ENCODE assay signal across 25 mouse cellular contexts in genomic region chr3:38653928-38654327, GRCm38 (mm10).
DNase-seq lines count a peak whose midpoint lies in the region; ATAC-seq and TF ChIP-seq lines count a peak whose summit lies in the region.
"Had no signal": no experiment of that assay in that cellular context is flagged by ENCODE, and none has a peak within 500 bp of the region (broad histone marks: within the 10 kb centered on the region; RNA-seq: fewer than 3 reads in every experiment).

No protein-coding gene starts in this region.

- no peak for TF ChIP-seq CTCF in kidney, adult 2 months (conservative IDR thresholded peaks at IDR 0.05; ENCODE audit: insufficient read depth, insufficient read length, low read depth, low read length)

- no peaks in the 10 kb centered on the region for H3K9me3 ChIP-seq in midbrain, embryonic 10.5 days (replicated peaks)
- H3K9me3 ChIP-seq in midbrain, embryonic 16.5 days (replicated peaks; ENCODE audit: control insufficient read depth, low read length, poor library complexity, severe bottlenecking), result no peaks in the 10 kb centered on the region
- H3K9me3 ChIP-seq in forebrain, embryonic 16.5 days (ENCODE audit: control insufficient read depth, low read length), result no peaks in the 10 kb centered on the region
- H3K9me3 ChIP-seq in hindbrain, embryonic 14.5 days (ENCODE audit: control insufficient read depth, low read length), result no peaks in the 10 kb centered on the region
- H3K9me3 ChIP-seq in neural tube, embryonic 13.5 days, result no peaks in the 10 kb centered on the region
- H3K9me3 ChIP-seq: embryonic facial prominence, embryonic 13.5 days; heart, embryonic 12.5 days; midbrain, embryonic 12.5 days had no signal

- WGBS in midbrain, embryonic 10.5 days, result 75% methylated on average over 4 of the region's 4 CpGs
- WGBS in midbrain, embryonic 16.5 days, result 57% methylated on average over 4 of the region's 4 CpGs
- WGBS in forebrain, embryonic 16.5 days, result 42% methylated on average over 4 of the region's 4 CpGs
- WGBS in hindbrain, embryonic 14.5 days, result 49% methylated on average over 4 of the region's 4 CpGs
- 33% methylated on average over 4 of the region's 4 CpGs for WGBS in neural tube, embryonic 13.5 days
- 76% methylated on average over 4 of the region's 4 CpGs for WGBS in kidney, adult 2 months

- 0 out of 2 replicates have a peak overlapping the region, but pooled peaks have one; percentile 17 for H3K27ac ChIP-seq in midbrain, embryonic 10.5 days (replicated peaks)
- no peak overlapping the region for H3K27ac ChIP-seq in midbrain, embryonic 16.5 days (ENCODE audit: low read length)
- H3K27ac ChIP-seq in forebrain, embryonic 16.5 days (ENCODE audit: low read length), result no peak overlapping the region
- H3K27ac ChIP-seq in hindbrain, embryonic 14.5 days, result peak overlapping the region; percentile 24
- H3K27ac ChIP-seq in neural tube, embryonic 13.5 days (replicated peaks), result peak overlapping the region; percentile 83
- no peak overlapping the region for H3K27ac ChIP-seq in kidney, adult 2 months (ENCODE audit: insufficient read depth, low read depth, low read length)
- H3K27ac ChIP-seq: embryonic facial prominence, embryonic 13.5 days; gastrocnemius, adult 2 months; kidney, postnatal 0 days; macrophage; midbrain, embryonic 12.5 days had no signal

- no peak for ATAC-seq in midbrain, embryonic 16.5 days
- peak; percentile 54 for ATAC-seq in forebrain, embryonic 16.5 days
- no peak for ATAC-seq in hindbrain, embryonic 14.5 days (ENCODE audit: low FRiP score)
- no peak for ATAC-seq in neural tube, embryonic 13.5 days (ENCODE audit: low read depth)
- no peak for ATAC-seq in inflammation-experienced regulatory T-cells, adult 6 months
- ATAC-seq: activated CD4-positive, CD25-positive, alpha-beta regulatory T cell, adult 4 months; liver, postnatal 0 days; lung, postnatal 0 days had no signal

- H3K4me1 ChIP-seq in midbrain, embryonic 10.5 days, result peaks cover 9% of the 10 kb centered on the region
- H3K4me1 ChIP-seq in midbrain, embryonic 16.5 days (ENCODE audit: control insufficient read depth, insufficient read depth, low read length), result peaks cover 7% of the 10 kb centered on the region
- peaks cover 12% of the 10 kb centered on the region; the same call in 1 of the 2 replicates for H3K4me1 ChIP-seq in forebrain, embryonic 16.5 days (replicated peaks; ENCODE audit: control insufficient read depth, insufficient read depth, low read length)
- H3K4me1 ChIP-seq in hindbrain, embryonic 14.5 days (replicated peaks; ENCODE audit: control insufficient read depth, insufficient read depth, low read length), result 0 out of 2 replicates have a peak, but pooled peaks cover 9% of the 10 kb centered on the region
- peaks cover 15% of the 10 kb centered on the region for H3K4me1 ChIP-seq in neural tube, embryonic 13.5 days (replicated peaks)
- no peaks in the 10 kb centered on the region for H3K4me1 ChIP-seq in kidney, adult 2 months (ENCODE audit: control insufficient read depth, insufficient read depth, low read length)
- H3K4me1 ChIP-seq: heart, embryonic 12.5 days had no signal

- no peaks in the 10 kb centered on the region for H3K36me3 ChIP-seq in midbrain, embryonic 10.5 days
- H3K36me3 ChIP-seq in midbrain, embryonic 16.5 days (ENCODE audit: control insufficient read depth, insufficient read depth, low read length), result no peaks in the 10 kb centered on the region
- no peaks in the 10 kb centered on the region for H3K36me3 ChIP-seq in forebrain, embryonic 16.5 days (ENCODE audit: control insufficient read depth, insufficient read depth)
- H3K36me3 ChIP-seq in hindbrain, embryonic 14.5 days (replicated peaks; ENCODE audit: control insufficient read depth, insufficient read depth), result no peaks in the 10 kb centered on the region
- no peaks in the 10 kb centered on the region for H3K36me3 ChIP-seq in neural tube, embryonic 13.5 days
- H3K36me3 ChIP-seq in kidney, adult 2 months (ENCODE audit: control insufficient read depth, insufficient read depth, low read length), result no peaks in the 10 kb centered on the region
- H3K36me3 ChIP-seq: embryonic facial prominence, embryonic 13.5 days; heart, embryonic 12.5 days; midbrain, embryonic 12.5 days had no signal

- no peak for DNase-seq in midbrain, embryonic 10.5 days (ENCODE audit: low spot score)
- no peak for DNase-seq in hindbrain, embryonic 14.5 days (ENCODE audit: low spot score)
- DNase-seq in retina, embryonic 14.5 days (ENCODE audit: low spot score), result no peak
- no peak for DNase-seq in kidney, adult 2 months
- DNase-seq: adrenal gland, adult 8-10 months; cerebellum, adult 2 months; cerebellum, postnatal 25 days; gastrocnemius, adult 2 months; heart, postnatal 10 days; kidney, adult 11 months; liver, postnatal 0 days; thymus, postnatal 25 days had no signal

- TF ChIP-seq POLR2A in kidney, adult 2 months (IDR thresholded peaks at IDR 0.05; ENCODE audit: low read depth, low read length), result no peak

- H3K27me3 ChIP-seq in midbrain, embryonic 10.5 days (ENCODE audit: low read depth, poor library complexity, severe bottlenecking), result no peaks in the 10 kb centered on the region
- no peaks in the 10 kb centered on the region for H3K27me3 ChIP-seq in midbrain, embryonic 16.5 days (ENCODE audit: control insufficient read depth, insufficient read depth, low read depth, low read length)
- H3K27me3 ChIP-seq in forebrain, embryonic 16.5 days (replicated peaks; ENCODE audit: control insufficient read depth, insufficient read depth, low read length), result no peaks in the 10 kb centered on the region
- no peaks in the 10 kb centered on the region for H3K27me3 ChIP-seq in hindbrain, embryonic 14.5 days (ENCODE audit: control insufficient read depth, insufficient read depth, low read length)
- H3K27me3 ChIP-seq in neural tube, embryonic 13.5 days, result no peaks in the 10 kb centered on the region
- no peaks in the 10 kb centered on the region for H3K27me3 ChIP-seq in kidney, adult 2 months (replicated peaks; ENCODE audit: control insufficient read depth, insufficient read depth, low read length)
- H3K27me3 ChIP-seq: embryonic facial prominence, embryonic 13.5 days; heart, embryonic 12.5 days; midbrain, embryonic 12.5 days had no signal

- no peak overlapping the region for H3K4me3 ChIP-seq in midbrain, embryonic 10.5 days
- H3K4me3 ChIP-seq in midbrain, embryonic 16.5 days (ENCODE audit: low read depth, low read length), result no peak overlapping the region
- no peak overlapping the region for H3K4me3 ChIP-seq in forebrain, embryonic 16.5 days (replicated peaks; ENCODE audit: low read length)
- H3K4me3 ChIP-seq in hindbrain, embryonic 14.5 days (replicated peaks; ENCODE audit: low read length), result no peak overlapping the region
- H3K4me3 ChIP-seq in neural tube, embryonic 13.5 days, result no peak overlapping the region
- H3K4me3 ChIP-seq in kidney, adult 2 months (ENCODE audit: insufficient read depth, low read depth, low read length), result no peak overlapping the region
- H3K4me3 ChIP-seq: embryonic facial prominence, embryonic 13.5 days; erythroblast, embryonic 14.5 days; gastrocnemius, adult 2 months; heart, embryonic 12.5 days; midbrain, embryonic 12.5 days had no signal

- H3K4me2 ChIP-seq in midbrain, embryonic 16.5 days (ENCODE audit: low read length), result no peak overlapping the region
- no peak overlapping the region for H3K4me2 ChIP-seq in forebrain, embryonic 16.5 days (ENCODE audit: low read length)
- H3K4me2 ChIP-seq in hindbrain, embryonic 14.5 days (replicated peaks), result no peak overlapping the region
- H3K4me2 ChIP-seq in neural tube, embryonic 13.5 days, result no peak overlapping the region
- H3K4me2 ChIP-seq: embryonic facial prominence, embryonic 13.5 days; heart, embryonic 12.5 days; liver, embryonic 11.5 days; midbrain, embryonic 12.5 days had no signal

- no peak overlapping the region for H3K9ac ChIP-seq in midbrain, embryonic 16.5 days (ENCODE audit: low read depth, low read length)
- no peak overlapping the region for H3K9ac ChIP-seq in forebrain, embryonic 16.5 days (replicated peaks; ENCODE audit: low read depth, low read length)
- H3K9ac ChIP-seq in hindbrain, embryonic 14.5 days, result no peak overlapping the region
- no peak overlapping the region for H3K9ac ChIP-seq in neural tube, embryonic 13.5 days
- H3K9ac ChIP-seq: embryonic facial prominence, embryonic 13.5 days; heart, embryonic 12.5 days; liver, postnatal 0 days; midbrain, embryonic 12.5 days had no signal

Comparison
In these comparisons a context has a peak if more than half of its experiments do, and no peak if none do; other contexts are left out.
1. H3K27ac ChIP-seq: peak in midbrain, embryonic 10.5 days (single experiment), hindbrain, embryonic 14.5 days (single experiment) and neural tube, embryonic 13.5 days (single experiment); none in midbrain, embryonic 16.5 days (single experiment), forebrain, embryonic 16.5 days (single experiment) and kidney, adult 2 months (single experiment).